Mouse (Mus musculus) layer of hippocampus, postnatal 14 days (tissue): ENCODE results near the gene Slc22a8. TPM values are rescaled to one million over a fixed set of nuclear protein-coding genes. Genes with fewer than 3 reads are reported as not detected.

ENCODE experiments used
- DNase-seq, 2 experiments: peaks; one replicate each; pipeline ENCODE4 v3.0.0; 2021 to 2022; ENCODE audit warnings: low spot score in 2 of 2, mixed read lengths in 1 of 2
- long read RNA-seq, 2 experiments: library from polyadenylated mRNA; stranded (forward); transcript quantifications; one replicate each; pipeline ENCODE4 v2.0.0; 2021
- total RNA-seq, 2 experiments: library from RNA; stranded (reverse); gene quantifications; 2 replicates each; pipeline ENCODE4 v1.2.3; 2021

Slc22a8 gene
- 10 to 100 TPM; 17.9 to 18.8 TPM for total RNA-seq
- long read RNA-seq, experiment 1, transcript Slc22a8-201 (12 exons, 3,444 nt), result major isoform, 16 of 38 reads
- long read RNA-seq, experiment 1, partial matches to known transcripts, result 1 of 38 reads
- long read RNA-seq, experiment 1, other reads (novel, unspliced or antisense), result 18 of 38 reads
- long read RNA-seq, experiment 2, transcript Slc22a8-201 (12 exons, 3,444 nt), result major isoform, 24 of 52 reads
- long read RNA-seq, experiment 2, partial matches to known transcripts, result 6 of 52 reads
- long read RNA-seq, experiment 2, other reads (novel, unspliced or antisense), result 20 of 52 reads

DNA sequence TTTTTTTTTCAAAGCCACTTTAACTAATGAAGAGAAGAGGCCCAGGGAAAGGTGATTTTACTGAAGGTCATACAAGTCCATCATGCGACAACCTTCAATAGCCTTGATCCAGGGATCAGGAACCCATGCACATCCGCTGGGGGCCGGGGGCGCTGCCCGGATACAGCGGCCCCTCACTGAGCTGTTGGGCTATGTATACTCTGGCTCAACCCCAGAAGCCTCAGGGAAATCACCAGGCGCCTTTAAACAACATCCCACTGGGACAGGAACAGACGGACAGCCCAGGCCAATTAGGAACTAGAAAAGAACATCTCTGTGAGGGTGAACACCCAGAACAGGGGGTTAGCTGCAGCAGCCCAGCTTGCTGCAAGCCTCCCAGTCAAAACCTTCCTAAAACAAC lies at the start of gene Slc22a8:
Gene Slc22a8, plus strand, starts transcription at position 301 of the 400 bp plus-strand sequence.
- DNase-seq, result no peak

DNA sequence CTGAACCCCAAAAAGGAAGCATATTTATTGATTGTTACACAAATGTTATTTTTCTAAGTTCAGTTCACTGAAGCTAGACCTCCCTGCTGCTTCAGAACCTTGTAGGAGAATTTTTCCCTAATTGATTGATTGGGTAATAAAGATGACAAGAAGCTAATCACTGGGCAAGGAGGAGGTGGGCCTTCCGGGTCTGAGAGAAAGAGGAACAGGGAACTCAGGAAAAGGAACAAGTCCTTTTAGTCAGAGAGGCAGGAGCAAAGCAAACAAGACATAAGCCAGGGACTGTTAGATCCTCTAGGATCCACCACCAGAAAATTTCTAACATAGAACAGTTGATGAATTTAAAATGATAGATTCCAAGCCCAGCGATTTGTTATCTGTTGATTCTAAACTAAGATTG lies 32.2 kb upstream of the Slc22a8 start:
- DNase-seq, result no peak

DNA sequence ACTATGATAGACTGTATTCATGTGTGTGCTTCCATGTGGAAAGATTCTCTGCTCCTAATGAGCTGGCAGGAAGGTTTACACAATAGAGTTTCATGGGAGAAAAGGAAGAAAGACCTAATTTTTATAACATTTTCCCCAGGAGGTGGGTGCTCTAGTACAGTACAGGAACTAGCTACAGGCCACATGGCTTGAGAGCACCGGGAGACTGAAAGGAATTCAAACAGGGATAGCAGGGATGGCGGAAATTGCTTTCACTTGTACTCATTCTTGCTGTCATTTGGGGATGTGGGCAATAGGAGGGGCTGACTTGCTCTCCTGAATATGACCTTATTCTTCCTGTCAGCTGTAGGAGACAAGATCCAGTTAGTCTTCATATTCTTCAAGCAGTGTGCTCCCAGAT lies 27.0 kb upstream of the Slc22a8 start:
- no peak for DNase-seq

DNA sequence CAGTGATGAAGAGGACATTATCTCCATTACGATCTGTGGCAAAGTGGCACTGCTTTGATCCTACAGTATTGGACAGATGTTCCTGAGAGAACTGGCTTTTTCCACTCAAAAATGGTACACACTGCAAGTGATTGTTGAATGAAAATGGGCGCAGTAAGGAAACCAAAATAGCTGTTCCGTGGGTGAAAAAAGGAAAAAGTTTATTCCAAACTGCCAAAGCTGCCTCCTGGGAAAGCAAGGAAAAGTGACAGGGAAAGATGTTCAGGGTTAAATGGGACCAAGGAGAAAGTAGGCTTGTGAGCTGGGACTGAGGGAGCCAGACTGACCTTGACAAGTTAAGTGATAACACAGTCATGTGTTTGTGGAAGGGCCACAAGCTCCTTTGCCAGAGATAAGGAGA lies 26.6 kb upstream of the Slc22a8 start:
- DNase-seq, result no peak

DNA sequence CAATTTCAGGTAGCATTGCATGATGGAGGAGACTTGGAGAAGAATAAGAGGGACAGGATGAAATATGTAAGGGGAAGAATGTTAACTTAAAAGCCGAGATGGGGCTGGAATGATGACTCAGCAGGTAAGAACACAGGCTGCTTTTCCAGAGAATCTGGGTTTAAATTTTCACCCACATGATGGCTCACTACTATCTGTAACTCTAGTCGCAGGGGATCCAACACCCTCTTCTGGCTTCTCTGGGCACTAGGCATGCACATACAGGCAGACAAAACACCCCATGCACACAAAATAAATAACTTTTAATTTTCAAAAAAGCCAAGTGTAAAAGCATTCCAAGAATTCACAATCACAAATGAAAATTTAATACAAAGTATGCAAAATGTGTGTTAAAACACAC lies 25.8 kb upstream of the Slc22a8 start:
- no peak for DNase-seq

DNA sequence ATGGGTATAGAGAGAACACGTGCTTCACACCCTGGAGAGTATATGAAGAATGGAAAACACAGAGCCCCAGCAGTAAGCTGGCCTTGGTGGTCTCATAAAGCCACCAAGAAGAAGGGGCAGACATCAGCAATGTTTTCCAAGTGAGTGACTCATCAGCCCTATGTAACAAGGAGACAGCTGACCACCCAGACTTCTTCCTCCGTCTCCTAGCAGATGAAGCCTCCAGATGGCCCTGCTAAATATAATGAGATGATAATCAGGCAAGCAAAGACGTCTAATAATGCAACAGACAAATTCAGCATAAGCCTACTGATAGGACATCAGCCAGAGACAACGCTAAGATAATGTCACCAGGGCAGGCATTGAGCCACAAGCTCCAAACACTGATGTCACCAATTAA lies 25.1 kb upstream of the Slc22a8 start:
- peak in 1 of 2 experiments; percentile 55 for DNase-seq

DNA sequence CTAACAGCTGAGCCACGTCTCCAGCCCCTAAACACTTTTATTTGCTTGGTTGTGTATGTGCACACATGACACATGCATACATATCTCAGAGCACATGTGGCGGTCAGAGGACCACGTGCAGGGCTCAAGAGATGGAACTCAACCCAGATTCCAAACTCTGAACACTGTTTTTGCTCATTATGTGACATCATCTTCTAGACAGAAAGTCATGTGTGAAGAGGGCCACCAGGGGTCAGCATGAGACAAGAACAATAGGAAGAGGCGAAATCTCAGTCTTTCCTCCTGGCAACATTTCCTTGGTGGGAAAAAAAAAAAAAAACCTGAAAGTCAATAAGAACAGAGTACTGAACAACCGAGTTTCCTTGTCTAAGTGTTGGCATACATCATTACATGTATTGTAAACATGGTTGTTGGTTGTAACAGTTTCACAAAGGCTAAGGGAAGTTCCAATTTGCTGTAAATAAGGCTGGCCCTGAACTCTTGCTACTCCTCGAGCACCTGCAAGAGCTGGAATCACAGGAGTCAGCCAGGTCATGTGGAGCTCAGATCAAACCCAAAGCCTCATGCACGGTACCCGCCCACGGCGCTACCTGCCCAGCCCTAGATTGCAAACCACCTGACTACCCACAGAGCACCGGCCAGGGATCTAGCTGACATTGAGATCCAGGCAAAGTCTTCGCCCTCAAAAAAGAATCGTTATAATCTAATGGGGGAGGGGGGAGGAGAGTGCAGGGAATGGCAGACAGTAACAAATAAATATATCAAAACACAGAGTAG lies 23.8 kb upstream of the Slc22a8 start:
- peak in 1 of 2 experiments; percentile 74 for DNase-seq

DNA sequence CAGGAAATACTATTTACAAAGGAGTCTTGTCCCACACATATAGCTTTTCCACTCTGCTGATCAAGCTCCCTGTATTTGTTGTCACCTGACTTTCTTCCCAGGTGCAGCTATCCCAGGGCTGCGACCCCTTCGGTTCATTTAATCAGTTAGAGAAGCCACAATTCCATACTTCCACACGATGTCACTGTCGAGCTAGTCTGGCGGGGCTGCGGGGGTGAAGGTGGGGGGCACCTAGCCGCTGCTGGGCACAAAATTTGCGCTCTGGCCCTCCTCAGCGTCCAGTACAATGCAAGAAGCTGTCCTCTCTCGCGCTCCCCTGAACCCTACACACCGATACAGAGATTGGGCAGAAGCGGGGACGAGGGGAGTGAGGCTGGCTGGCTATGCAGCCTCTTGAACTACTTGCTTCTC lies 21.6 kb upstream of the Slc22a8 start:
- DNase-seq, result peak; percentile 56 to 57

DNA sequence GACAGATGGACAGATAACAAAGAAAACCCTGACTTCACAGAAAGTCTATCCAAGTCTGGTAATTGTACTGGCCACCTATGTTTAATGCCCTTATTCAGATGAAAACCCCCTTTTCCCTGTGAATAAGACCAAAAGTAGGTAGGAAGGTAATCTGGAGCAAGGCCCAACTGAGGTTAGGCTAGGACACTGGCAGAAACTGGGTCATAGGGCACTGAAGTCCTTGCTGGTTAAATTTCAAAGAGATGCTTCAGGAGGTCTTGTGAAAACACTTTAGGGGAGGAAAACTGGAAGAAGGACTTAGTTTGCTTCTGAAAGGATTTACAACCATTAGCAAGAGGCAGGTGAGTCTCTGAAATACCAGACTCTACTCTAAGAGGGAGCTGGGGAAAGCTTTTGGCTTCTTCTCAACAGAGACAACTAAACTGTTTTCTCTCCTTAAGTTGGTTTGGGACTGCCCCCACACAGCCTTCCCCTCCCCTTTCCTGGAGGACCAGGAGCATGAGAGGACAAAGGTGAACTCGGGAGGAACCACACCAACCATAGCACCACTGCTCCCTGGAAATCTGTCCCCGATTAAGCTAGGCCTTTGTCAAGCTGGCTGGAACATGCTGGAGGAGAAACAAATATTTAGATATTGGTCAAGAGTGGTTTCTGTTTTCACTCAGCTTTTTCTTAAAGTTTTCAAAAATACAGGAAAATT lies 20.6 kb upstream of the Slc22a8 start:
- no peak for DNase-seq

DNA sequence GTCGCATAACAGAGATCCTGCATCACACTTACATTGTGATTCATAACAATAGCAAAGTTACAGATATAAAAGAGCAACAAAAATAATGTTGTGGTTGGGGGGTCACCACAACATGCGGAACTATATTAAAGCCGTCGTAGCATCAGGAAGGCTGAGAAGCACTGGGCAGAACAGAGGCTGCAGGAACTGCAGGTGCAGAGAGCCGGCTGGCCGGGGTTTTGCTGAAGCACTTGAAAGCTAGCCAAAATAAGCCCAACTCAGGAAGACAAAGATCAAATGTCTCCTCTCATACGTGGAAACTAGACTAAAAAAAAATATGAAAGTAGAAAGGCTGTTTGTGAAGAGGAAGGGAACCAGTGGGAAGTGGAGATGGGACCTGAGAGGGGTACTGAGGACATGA lies 19.3 kb upstream of the Slc22a8 start:
- DNase-seq, result no peak

DNA sequence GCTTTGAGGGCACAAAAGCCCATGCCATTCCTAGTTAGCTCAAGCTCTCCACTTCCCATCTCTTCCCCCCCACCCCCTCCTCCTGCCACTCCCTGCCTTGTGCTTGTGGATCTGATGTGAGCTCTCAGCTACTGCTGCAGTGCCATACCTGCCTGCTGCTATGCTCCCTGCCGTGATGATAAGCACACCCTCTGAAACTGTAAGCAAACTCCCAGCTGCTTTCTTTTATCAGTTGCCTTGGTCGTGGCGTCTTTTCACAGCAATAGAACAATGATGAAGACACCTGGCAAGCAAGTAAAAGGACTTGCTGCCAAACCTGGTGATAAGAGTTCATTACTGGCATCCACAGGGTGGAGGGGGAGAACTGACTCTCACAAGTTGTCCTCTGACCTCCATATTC lies 18.6 kb upstream of the Slc22a8 start:
- no peak for DNase-seq

DNA sequence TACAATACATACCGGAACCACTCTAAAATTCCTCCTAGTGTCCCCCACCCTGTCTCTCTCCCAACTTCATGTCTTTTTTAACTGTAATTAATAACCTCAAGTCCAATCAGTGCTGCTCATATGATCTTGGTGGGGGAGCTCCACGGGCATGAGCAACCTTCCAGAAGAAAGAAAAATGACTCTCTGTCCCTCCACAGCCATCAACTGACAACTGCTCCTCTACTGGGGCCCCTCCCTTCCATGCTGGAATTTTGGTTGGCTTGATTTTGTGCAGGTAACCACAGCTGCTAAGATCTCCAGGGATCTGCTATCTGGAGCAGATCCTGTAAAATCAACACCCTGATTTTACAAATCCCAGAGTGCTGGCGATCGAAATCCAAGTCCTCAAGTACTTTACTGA lies 13.6 kb upstream of the Slc22a8 start:
- no peak for DNase-seq

DNA sequence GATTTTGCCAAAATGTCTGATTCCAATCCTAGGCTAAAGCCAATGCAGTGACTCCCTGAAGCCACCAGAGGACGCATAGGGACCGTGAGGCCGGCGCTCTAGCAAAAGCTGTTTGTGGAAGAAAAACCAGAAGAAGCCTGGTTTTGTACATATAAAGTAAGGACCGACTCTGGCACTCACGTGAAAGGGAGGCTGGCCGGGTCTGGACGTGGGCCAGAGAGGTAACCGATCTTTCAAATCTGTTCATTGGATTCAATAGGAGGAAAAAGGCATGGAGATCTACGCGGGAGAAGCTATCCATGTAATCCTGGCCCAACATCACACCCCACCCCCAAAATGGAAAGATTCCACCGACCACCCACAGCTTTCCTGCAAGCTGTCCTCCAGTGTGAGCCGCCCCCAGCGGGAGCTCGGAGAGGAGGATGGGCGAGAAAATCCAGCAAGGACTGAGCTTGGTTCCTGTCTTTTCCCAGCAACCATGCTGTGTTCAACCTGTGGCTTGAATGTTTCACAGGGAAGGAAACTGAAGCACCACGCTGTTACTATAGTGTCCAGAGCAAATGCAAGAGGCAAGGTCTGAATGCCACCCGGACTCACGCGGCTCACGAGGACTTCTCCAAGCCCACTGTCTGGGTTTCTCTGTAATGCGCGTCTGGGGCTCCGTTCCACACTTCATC lies 12.6 kb upstream of the Slc22a8 start:
- DNase-seq, result peak; percentile 89 to 93

DNA sequence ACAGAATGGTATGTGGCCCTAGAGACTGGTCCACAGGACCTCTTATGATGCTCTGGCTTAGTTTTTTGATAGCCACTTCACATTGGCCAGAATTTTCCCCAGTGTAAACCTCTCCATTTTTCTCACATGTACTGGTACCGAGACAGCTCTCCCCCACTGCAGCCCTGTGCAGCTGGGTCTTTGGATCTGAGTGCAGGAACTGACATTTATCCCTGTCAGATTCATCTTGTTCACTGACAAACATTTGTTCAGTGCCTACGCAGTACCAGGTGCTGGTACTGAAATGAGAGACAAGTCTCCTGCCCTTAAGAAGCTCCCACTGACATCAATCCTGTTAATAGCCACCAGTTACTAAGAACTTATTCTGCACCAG lies 12.1 kb upstream of the Slc22a8 start:
- DNase-seq, result peak; percentile 74 to 81

DNA sequence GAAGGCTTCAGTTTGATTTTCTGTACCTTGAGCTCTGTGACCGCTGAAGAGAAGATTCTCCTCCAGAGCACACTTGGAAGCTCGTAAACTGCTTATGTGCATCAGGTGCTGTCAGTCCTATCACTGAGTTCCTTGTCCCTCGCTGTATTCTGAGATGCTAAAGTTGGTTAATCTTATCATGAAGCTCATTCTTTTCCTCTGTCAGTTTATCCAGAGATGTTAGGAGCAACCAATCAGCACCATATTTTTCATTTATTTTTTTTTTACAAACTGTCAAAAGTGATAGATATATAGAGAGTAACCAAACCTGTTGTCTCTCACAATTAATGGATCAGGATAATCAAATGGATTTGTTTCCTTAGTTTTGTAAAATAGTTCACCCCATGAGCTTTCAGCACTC lies 5.8 kb upstream of the Slc22a8 start:
- DNase-seq, result no peak

DNA sequence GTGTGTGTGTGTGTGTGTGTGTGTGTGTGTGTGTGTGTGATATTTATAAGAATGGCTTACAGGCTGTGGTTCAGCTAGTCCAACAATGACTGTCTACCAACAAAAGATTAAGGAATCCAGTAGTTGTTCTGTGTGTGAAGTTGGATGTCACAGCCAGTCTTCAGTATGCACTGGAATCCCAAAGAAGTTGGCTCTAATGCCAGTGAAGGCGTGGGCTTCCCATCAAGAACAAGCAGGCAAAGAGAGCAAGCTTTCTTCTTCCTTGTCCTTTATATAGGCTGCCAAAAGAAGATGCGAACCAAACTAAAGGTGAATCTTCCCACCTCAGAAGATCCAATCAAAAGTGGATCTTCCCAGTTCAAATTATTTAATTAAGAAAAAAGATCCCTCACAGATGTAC lies 5.2 kb upstream of the Slc22a8 start:
- DNase-seq, result no peak

DNA sequence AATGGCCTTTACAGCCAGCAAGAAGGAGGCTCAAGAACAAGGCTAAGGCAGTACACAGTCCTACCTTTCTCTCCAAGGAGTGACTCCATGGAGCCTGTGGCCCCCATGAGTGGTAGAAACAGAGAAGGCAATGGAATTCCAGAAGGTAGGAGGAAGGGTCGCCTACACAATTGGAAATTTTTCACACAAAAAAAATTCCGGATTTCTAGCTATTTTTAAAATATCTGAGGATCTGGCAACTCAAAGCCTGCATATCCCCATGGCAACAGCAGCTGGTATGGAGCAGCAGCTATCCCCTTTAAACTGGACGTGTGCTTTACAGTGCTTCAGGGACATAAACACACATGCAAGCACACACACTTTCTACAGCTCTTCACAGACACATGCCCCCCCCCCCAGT lies 4.7 kb upstream of the Slc22a8 start:
- peak in 1 of 2 experiments; percentile 72 for DNase-seq

DNA sequence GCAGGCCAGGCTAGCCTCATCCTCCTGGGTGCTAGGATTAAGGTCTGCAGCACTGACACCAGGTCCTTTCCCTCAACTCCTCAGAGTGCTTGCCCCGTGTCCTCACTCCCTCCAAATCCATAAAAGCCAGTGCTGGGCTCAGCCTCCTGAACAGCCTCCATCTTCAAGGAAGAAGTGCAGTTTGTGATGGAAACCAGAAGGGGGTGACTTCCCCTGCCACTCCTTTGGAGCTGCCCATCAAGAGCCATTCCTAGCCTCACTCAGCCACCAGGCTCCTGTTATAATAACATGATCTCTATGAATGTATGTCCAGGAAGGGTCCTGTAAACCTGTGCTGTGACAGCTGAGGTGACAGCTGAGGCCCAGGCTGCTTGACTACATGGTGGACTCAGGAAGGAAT lies 3.7 kb upstream of the Slc22a8 start:
- DNase-seq, result no peak

DNA sequence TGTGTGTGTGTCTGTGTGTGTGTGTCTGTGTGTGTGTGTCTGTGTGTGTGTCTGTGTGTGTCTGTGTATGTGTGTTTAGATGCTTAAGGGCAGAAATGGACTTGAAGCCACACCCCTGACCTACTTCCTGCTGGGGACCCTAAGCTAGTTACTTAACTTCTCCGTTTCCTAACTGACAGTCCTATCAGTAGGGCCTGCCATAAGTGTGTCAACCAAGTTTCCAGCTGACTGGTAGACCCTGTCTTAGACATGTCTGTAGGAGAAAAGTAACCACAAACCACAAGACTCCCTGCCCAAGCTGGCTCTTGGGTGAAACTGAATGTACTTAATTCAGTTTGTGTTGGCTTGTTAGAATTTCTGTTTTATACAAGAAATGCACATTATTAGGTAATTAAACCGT lies 1.1 kb downstream of the Slc22a8 start:
- no peak for DNase-seq

DNA sequence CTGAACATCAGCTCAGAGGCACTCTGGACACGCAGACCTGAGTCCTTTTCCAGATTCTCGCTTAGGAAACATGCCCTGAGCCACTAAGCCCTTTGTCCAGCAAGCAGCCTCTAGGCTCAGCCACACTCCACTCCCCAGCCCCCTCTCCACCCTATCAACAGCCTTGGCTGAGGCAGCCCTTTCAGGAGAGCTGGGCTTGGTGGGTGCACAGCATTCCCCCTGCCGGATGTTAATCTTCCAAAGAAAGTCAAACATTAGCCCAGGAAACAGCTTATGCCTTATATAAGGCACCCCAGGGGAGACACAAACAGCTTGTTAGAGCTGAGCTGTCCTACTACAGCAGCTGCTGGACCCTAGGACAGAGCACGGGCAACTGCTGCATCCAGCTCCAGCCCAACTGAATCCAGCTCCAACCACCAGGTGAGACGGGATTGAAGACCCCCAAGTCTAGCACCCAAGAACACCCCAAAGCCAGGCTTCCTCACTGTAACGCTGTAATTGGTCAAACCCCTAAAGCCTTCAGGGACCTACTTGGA lies 1.9 kb downstream of the Slc22a8 start:
- DNase-seq, result no peak

DNA sequence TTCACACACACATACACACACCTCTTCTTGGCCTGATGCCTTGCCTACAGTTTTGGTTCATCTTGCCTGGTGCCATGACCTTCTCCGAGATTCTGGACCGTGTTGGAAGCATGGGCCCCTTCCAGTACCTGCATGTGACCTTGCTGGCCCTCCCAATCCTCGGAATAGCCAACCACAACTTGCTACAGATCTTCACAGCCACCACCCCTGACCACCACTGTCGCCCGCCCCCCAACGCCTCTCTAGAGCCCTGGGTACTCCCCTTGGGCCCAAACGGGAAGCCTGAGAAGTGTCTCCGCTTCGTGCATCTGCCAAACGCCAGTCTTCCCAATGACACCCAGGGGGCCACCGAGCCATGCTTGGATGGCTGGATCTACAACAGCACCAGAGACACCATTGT lies 2.8 kb downstream of the Slc22a8 start:
- DNase-seq, result no peak
